Mouse (Mus musculus) forebrain, embryonic 14.5 days (tissue): ENCODE measurements around the gene Slc2a3. TPM values are rescaled to one million over a fixed set of nuclear protein-coding genes. Genes with fewer than 3 reads are reported as not detected.

ENCODE experiments used
- ATAC-seq: fragments of 200-750 bp; cut with Nextera tagmentation; 2 replicates; pipeline ENCODE4 v1.8.0; 2017; ENCODE audit warnings: mild to moderate bottlenecking, moderate library complexity
- DNase-seq: peaks from one replicate; pipeline ENCODE4 v3.0.0-alpha.2; 2015; ENCODE audit warnings: low spot score
- H3K27ac ChIP-seq: fragments of 300-500 bp; sonication (generic); 2 replicates; pipeline ENCODE4 v1.5.1; 2014; ENCODE audit warnings: low read depth, mild to moderate bottlenecking, control low read depth, low read length, moderate library complexity
- H3K27me3 ChIP-seq: fragments of 300-500 bp; sonication (generic); replicated peaks from 2 replicates; pipeline ENCODE4 v1.6.1; 2014; ENCODE audit warnings: low read length, control low read depth, mixed read lengths; ENCODE audit not compliant: control insufficient read depth, insufficient read depth
- H3K36me3 ChIP-seq: fragments of 300-500 bp; sonication (generic); 2 replicates; pipeline ENCODE4 v1.6.1; 2014; ENCODE audit warnings: low read length, control low read depth; ENCODE audit not compliant: control insufficient read depth, insufficient read depth
- H3K4me1 ChIP-seq: fragments of 300-500 bp; sonication (generic); 2 replicates; pipeline ENCODE4 v1.6.1; 2014; ENCODE audit warnings: antibody characterized with exemption, low read length, control low read depth; ENCODE audit not compliant: control insufficient read depth, insufficient read depth
- H3K4me2 ChIP-seq: fragments of 300-500 bp; sonication (generic); 2 replicates; pipeline ENCODE4 v1.6.1; 2014; ENCODE audit warnings: mild to moderate bottlenecking, control low read depth, low read length
- H3K4me3 ChIP-seq: fragments of 300-500 bp; sonication (generic); 2 replicates; pipeline ENCODE4 v1.5.1; 2014; ENCODE audit warnings: low read depth, low read length, control low read depth
- H3K9ac ChIP-seq: fragments of 300-500 bp; sonication (generic); 2 replicates; pipeline ENCODE4 v1.6.1; 2014; ENCODE audit warnings: mild to moderate bottlenecking, low read length, control low read depth, moderate library complexity
- H3K9me3 ChIP-seq: fragments of 300-500 bp; sonication (generic); replicated peaks from 2 replicates; pipeline ENCODE4 v1.6.1; 2016; ENCODE audit warnings: low read length, control low read depth, mixed read lengths; ENCODE audit not compliant: control insufficient read depth
- WGBS: fragments of 180-500 bp; shearing (Covaris S2); extraction: QIAGEN DNeasy Blood & Tissue Kit; methylation state at CpG from one replicate; pipeline ENCODE4 v1.1.7; 2014; 5-methylcytosine and 5-hydroxymethylcytosine counted together
- microRNA-seq: library from miRNA; unstranded; fragments of <30 nt; microRNA quantifications from one replicate; pipeline ENCODE4, GENCODE M21; 2016
- polyA plus RNA-seq: library from polyadenylated mRNA; unstranded; fragments of >200 nt; fragmentation: Nextera tagmentation; extraction: Ambion mirVana; gene quantifications from 2 replicates; pipeline ENCODE4 v1.2.1, GENCODE M21; 2014

Gene Slc2a3
- polyA plus RNA-seq, 1 experiment from 2014 or later = 15.6 TPM

- H3K4me2 ChIP-seq = no peak overlapping the region
- DNase-seq = no peak
- no peak overlapping the region for H3K4me3 ChIP-seq
- no peak overlapping the region for H3K9ac ChIP-seq
- H3K36me3 ChIP-seq = no peaks in the 10 kb centered on the region
- H3K4me1 ChIP-seq = no peaks in the 10 kb centered on the region
- WGBS = 87% methylated on average over 5 of the region's 5 CpGs
- no peak overlapping the region for H3K27ac ChIP-seq
- no peaks in the 10 kb centered on the region for H3K27me3 ChIP-seq
- H3K9me3 ChIP-seq = no peaks in the 10 kb centered on the region
- ATAC-seq = no peak
These were observed 111.4 kb downstream of the Slc2a3 start for GRCm38 (mm10) chr6:122690082-122690481.

GRCm38 (mm10) chr6:122689411-122690055, 111.9 kb downstream of the Slc2a3 start:
- Histone ChIP-seq H3K4me2 (no peak overlapping the region), H3K9ac (no peak overlapping the region), H3K4me1 (no peaks in the 10 kb centered on the region), H3K36me3 (no peaks in the 10 kb centered on the region), H3K27ac (no peak overlapping the region), H3K4me3 (no peak overlapping the region), H3K9me3 (no peaks in the 10 kb centered on the region), H3K27me3 (no peaks in the 10 kb centered on the region)
- ATAC-seq = no peak
- WGBS = 85% methylated on average over 6 of the region's 6 CpGs
- no peak for DNase-seq

- no peak for ATAC-seq
- WGBS = 92% methylated on average over 13 of the region's 13 CpGs
- no peak overlapping the region for H3K4me2 ChIP-seq
- no peak overlapping the region for H3K4me3 ChIP-seq
- H3K4me1 ChIP-seq = no peaks in the 10 kb centered on the region
- no peaks in the 10 kb centered on the region for H3K9me3 ChIP-seq
- no peak overlapping the region for H3K27ac ChIP-seq
- DNase-seq = no peak
- no peaks in the 10 kb centered on the region for H3K36me3 ChIP-seq
- H3K9ac ChIP-seq = no peak overlapping the region
- H3K27me3 ChIP-seq = no peaks in the 10 kb centered on the region
These were observed 114.7 kb downstream of the Slc2a3 start for GRCm38 (mm10) chr6:122686709-122687108.

DNA sequence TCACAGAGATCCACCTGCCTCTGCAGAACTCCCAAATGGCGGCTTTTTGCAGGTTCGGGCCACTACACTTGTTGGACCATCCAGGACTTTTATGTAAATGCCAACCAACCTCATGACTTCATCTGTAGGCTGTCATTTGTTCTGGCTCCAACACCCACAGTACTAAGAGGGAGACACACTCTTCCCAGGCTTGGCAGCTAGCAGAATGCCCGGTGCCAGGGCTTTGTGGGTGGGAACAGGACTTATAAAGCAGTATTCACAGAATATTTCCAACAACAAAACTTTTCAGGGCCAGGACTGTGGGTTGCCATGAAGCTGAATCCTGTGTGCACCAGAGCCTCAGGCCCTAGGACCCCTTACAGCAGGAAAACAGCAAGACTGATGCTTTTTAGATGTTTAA, 118.8 kb downstream of the Slc2a3 start:
- ATAC-seq = no peak
- Histone ChIP-seq H3K9me3 (no peaks in the 10 kb centered on the region), H3K4me2 (no peak overlapping the region), H3K4me1 (no peaks in the 10 kb centered on the region), H3K36me3 (no peaks in the 10 kb centered on the region), H3K27me3 (no peaks in the 10 kb centered on the region), H3K27ac (no peak overlapping the region), H3K4me3 (no peak overlapping the region), H3K9ac (no peak overlapping the region)
- 93% methylated on average over 3 of the region's 3 CpGs for WGBS
- DNase-seq = no peak

Small RNAs within 50 kb of the gene (microRNA-seq; reads per million reads assigned to microRNA genes)
- gene Mir7231 = 0.40 reads per million

Other genes with a start within 250 kb of the Slc2a3 start
- gene Aicda, start 247.8 kb downstream of the Slc2a3 start, polyA plus RNA-seq = 0.43 and 0.52 TPM in 2 replicates
- 3.7 and 4.3 TPM in 2 replicates for gene Apobec1, start 199.2 kb downstream of the Slc2a3 start, polyA plus RNA-seq
- gene Gdf3, start 191.6 kb downstream of the Slc2a3 start, polyA plus RNA-seq = not detected in 2 replicates
- gene Dppa3, start 175.2 kb downstream of the Slc2a3 start, polyA plus RNA-seq = not detected in 2 replicates
- 0.12 and 0.30 TPM in 2 replicates for gene Nanog, start 94.2 kb downstream of the Slc2a3 start, polyA plus RNA-seq
- 4.9 and 6.4 TPM in 2 replicates for gene Foxj2, start 18.3 kb upstream of the Slc2a3 start, polyA plus RNA-seq
- gene C3ar1, start 54.5 kb upstream of the Slc2a3 start, polyA plus RNA-seq = 1.1 and 1.2 TPM in 2 replicates
- gene Necap1, start 72.8 kb upstream of the Slc2a3 start, polyA plus RNA-seq = 106 and 123 TPM in 2 replicates
- gene Clec4a1, start 120.2 kb upstream of the Slc2a3 start, polyA plus RNA-seq = 1.2 TPM in 2 replicates
- gene Clec4a3, start 150.9 kb upstream of the Slc2a3 start, polyA plus RNA-seq = 0.69 and 0.84 TPM in 2 replicates
- gene Clec4a4, start 188.7 kb upstream of the Slc2a3 start, polyA plus RNA-seq = not detected in 2 replicates
- not detected in 2 replicates for gene Clec4b1, start 248.3 kb upstream of the Slc2a3 start, polyA plus RNA-seq